Mouse (Mus musculus) naive thymus-derived CD4-positive, alpha-beta T cell, adult 2 months (primary cell): ENCODE measurements around the gene Midn.

Source experiments
- DNase-seq: peaks from one replicate; pipeline ENCODE4 v3.0.0-alpha.2; 2011; ENCODE audit warnings: low read depth

Midn gene

DNA sequence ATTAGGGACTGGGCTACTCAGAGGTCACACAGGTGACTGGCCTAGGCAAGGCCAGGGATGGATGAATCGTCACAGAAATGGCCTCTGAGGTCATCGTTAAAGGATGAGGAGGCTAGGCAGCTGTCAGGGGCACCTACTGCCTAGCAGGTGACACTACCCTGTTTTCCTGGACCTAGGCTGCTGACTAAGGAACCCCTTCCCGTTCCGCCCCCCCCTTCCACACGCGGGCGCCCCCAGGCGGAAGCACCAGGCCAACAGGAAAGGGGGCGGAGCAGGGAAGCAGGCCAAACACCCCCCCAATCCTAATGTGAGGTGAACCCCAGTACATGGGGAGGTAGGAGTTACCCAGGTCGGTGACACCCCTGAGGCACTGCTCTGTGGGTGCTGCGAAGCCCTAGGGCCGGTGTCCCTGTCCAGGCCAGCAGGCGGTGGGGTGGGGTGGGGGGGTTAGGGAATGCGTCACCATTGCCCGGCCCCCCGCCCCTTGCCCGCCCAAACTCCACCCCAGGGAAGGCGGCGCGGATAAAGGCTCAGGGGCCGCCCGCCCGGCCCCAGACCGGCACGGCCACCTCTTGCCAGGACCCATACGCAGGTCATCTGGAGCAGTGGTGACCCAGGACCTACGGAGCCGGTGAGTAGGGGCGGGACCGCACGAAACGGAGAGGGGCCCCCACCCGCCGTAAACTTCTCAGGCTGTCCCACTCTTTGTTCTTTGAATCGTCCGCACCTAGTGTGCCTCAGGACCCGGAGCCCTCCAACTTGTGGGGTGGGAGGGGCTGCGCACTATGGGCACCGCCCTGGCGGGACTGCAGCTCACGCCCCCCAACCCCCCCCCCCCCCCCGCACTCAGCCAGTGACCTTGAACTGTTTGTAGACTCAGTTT, at the start of gene Midn:
Midn (plus strand) TSS at position 554 of the 883 bp plus-strand sequence.
- peak; percentile 78 for DNase-seq

- DNase-seq = no peak
Measured at GRCm38 (mm10) chr10:80098630-80099029, 49.4 kb upstream of the Midn start.

DNA sequence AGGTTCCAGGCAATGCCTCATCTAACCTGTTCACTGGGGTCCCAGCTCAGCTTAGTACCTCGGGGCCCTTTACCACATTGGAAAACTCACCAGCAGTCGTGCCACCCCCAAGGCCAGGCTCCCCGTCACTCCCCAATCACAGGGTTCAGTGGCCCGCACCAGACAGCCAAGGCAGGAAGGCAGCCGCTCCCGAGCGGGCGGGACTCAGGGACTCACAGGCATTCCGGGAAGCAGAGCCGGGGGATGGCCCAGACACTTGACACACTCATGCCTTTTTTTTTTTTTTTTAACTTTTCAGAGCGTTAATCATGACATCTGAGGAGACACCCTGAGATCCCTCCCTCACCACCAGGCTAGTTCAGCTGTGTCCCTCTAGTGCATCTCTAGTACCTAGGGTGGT, 47.1 kb upstream of the Midn start:
- no peak for DNase-seq

DNA sequence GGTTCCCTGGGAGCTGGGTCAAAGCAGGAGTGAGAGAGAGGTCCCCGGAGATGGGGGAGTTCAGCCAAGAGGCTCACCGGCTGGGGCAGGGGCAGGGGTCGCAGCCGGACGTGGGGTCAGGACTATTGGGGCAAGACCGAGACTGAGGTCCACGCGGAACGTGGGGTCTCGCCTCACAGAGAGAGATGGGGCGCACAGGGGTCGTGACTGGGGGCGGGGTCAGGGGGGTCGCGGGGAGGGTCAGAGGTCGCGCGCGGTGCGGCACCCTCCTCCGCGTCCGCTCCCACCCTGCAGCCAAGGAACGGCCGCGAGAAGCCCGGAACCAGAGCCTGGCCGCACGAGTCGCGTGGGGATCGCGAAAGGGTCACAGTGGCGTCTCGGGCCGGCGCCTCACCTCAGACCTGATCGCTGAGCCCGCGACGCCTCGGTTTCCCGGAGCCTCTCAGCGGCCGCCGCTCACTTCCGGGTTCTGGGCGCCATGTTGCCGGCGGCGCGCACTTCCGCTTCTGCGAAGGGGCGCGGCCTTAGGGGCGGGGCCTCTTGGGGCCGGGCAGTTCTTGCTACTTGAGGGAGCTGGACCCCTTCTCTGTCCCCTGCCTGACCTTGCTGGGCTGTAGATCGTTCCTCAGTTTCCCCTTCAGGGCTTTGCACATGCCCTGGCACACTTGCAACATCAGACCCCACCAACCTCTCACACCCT, 45.7 kb upstream of the Midn start:
- DNase-seq = peak; percentile 92

- no peak for DNase-seq
Measured at GRCm38 (mm10) chr10:80103032-80103431, 45.0 kb upstream of the Midn start.

GRCm38 (mm10) chr10:80104181-80104580, 43.9 kb upstream of the Midn start:
- no peak for DNase-seq

DNA sequence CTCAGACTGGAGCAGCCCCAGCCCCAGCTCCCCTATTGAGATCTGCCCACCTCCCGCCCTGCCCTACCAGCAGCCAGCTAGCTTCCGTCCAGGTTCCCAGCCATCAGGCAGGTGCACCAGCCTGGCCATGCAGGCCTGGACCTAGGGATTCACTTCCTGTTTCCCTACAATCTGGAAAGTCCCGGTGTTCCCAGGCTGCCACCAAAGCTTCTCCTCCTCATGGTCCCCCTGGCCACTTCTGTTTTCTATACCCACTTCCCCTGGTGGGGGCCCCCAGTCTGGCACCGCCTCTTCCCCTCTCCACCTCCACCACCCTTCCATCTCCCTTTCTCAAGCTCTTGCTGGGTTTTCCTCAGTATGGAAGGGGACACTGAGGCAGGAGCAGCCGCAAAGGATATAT, 42.6 kb upstream of the Midn start, which contains the start of gene Sbno2:
Sbno2 (minus strand) TSS at position 112 of the 400 bp plus-strand sequence.
- DNase-seq = no peak

GRCm38 (mm10) chr10:80105926-80106325, 42.1 kb upstream of the Midn start:
- DNase-seq = no peak

GRCm38 (mm10) chr10:80107678-80108077, 40.4 kb upstream of the Midn start:
- no peak for DNase-seq

GRCm38 (mm10) chr10:80114341-80115284, 33.5 kb upstream of the Midn start:
- DNase-seq = peak; percentile 91

GRCm38 (mm10) chr10:80115290-80115943, 32.7 kb upstream of the Midn start, which contains the start of gene Stk11:
Stk11 (plus strand) TSS chr10:80115803.
- DNase-seq = peak; percentile 99

- peak; percentile 36 for DNase-seq
Measured at GRCm38 (mm10) chr10:80115944-80116335, 32.1 kb upstream of the Midn start.

DNA sequence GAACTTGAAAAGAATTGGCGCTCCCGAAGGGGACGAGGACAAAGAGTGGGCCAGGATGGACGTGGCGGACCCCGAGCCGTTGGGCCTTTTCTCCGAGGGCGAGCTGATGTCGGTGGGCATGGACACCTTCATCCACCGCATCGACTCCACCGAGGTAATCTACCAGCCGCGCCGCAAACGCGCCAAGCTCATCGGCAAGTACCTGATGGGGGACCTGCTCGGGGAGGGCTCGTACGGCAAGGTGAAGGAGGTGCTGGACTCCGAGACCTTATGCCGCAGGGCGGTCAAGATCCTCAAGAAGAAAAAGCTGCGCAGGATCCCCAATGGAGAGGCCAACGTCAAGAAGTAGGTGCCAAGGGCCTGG, 31.5 kb upstream of the Midn start:
- DNase-seq = peak; percentile 49

DNA sequence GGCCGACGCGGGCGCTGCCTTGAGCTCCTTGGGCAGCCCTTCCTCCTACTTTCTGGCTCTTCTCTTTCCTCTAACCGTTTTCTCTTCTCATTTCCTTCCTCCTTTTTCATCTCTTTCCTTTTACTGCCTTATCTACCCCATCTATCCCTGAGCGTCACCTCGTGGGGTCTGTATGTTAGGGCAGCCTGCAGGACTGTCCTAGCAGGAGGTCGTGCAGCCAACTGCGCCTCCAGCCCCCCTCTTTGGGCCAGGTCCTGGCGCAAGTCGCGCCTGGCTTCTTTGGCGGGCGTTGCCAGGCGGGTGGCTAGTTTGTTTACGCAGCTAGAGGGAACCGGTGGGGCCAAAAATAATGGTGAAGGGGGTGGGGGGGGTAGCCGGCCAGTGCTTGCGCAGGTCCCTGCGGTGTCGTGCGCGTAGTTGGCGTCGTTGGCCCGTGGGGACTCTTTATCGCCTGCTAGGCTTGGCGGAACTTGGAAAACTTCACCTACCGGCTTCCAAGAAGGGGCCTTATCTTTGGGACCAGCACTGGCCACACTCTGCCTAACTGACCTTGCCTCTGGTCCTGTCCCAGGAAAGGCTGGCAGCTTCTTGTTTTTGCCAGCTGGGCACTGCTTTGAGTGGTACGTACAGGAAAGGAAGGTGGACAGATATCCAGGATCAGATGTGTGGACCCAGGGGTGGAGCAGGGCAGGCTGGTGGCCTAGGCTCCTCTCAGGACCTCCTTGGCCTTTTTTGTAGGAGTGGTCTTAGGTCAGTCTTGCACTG, 31.0 kb upstream of the Midn start:
- DNase-seq = no peak

DNA sequence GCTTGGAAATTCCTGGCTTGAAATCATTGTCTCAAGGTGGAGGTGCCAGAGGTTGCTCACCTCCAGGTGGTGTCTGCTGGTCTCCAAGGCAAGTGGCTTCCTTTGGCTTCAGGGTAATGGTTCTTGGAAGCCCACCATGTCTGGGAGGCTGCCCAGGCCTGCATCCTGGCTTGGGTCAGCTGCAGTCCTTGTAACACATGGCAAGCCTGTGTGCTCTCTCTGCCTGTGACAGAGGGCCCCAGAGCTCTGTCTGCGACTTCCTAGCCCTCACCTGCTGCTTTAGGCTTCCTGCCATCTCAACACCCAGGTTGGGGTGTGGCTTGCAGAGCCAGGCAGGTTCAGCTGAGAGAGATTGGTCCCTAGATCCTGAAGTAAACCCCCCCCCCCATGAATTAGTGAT, 30.3 kb upstream of the Midn start:
- no peak for DNase-seq

DNA sequence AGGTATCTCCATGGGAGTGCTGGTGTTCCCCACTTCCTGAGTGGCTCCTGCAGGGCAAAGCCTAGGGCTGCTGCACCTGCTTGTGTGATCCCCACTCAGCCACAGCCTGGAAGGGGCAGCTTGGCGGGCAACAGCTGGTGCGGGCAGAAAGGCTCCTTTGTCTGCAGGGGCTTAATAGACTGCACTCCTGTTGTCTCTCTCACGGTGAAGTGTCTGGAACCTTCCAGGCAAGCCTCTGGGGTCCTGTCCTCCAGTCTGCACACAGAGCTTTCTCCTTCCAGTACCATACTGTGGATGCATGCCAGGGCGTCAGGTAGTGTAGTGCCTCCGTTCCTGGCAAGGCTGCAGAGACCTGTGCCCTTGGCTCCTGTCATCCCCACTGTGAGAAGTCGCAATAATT, 29.5 kb upstream of the Midn start:
- DNase-seq = no peak

DNA sequence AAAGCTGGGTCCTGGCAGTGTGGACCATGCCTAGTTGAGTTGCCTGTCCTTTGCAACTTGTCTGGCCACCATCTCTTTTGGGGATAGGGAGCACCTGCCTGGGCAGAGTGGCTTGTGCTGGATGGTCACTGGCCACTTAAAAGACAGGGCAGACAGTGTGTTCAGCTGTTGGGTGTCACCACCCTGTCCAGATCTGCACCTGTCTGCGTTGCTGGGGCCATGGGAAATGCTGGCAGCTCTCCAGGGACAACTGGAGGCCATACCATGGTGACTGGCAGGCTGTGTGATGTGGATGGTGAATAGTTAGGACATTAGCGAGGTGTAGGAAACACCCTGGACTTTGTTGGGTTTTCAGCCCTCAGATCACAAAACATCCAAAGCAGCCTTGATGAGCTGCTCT, 27.9 kb upstream of the Midn start:
- no peak for DNase-seq

GRCm38 (mm10) chr10:80121639-80122038, 26.4 kb upstream of the Midn start:
- DNase-seq = no peak

- no peak for DNase-seq
Measured at GRCm38 (mm10) chr10:80123932-80124562, 24.0 kb upstream of the Midn start.

DNA sequence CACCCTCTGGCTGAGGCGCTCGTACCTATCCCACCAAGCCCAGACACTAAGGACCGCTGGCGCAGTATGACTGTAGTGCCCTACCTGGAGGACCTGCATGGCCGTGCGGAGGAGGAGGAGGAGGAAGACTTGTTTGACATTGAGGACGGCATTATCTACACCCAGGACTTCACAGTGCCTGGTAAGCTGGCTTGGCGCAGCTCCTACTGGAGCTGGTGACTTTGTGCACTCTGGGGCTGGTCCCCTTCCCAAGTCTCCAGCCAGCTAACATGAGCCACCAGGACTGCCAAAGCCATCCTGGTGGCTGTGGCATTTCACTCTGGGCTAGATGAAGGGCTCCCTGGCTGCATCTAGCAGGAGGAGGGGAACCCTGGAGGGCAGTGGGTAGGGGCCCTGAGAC, 20.2 kb upstream of the Midn start:
- DNase-seq = no peak
